Mouse (Mus musculus): ENCODE measurements at regions not wholly inside any gene's neighbourhood (a gene's known extent, or its start where the extent isn't known, plus 50 kb on each side); places are given as distances from the start of the nearest gene placed in this dataset.

DNA sequence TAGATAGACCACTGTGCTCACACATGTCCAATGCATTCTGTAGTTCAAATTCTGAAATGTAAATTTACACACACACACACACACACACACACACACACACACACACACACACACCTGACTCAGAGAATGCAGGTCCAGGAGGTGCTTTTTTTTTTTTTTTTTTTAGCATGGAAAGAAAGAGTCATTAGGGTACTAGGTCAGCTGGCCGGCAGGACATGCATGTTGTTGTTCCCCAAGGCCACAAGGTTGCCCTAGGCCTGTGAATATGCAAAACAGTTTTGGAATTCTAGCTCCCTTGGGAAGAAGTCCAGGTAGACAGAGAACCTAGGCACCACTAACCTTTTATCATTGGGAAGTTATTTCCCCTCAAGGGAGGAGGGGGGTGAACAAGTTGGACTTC is 184.1 kb upstream of the Marcks start:
- DNase-seq (ENCODE audit: low read depth, low spot score): no peak

GRCm38 (mm10) chr10:37322310-37322709 is 183.6 kb upstream of the Marcks start:
- no peak for DNase-seq (ENCODE audit: low read depth, low spot score)

DNA sequence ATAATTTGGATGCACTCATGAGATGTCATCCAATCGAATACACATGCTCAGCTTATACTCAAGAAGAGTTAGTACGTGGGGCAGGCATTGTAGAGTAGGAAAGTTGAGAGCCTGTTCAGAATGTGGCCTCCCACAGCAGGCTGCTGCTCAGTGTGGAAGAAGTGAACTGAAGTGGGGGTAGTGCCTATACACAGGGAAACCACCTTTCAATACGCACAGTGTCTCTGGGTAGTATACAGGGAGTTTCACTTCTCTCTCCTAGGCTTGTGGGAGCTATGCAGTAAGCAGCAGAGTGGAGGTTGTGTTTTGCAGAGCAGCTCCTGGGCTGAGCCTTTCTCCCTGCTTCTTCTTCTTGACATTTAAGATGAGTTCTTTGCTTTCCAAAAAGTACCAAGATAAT is 182.5 kb upstream of the Marcks start:
- DNase-seq (ENCODE audit: low read depth, low spot score): peak; percentile 38

DNA sequence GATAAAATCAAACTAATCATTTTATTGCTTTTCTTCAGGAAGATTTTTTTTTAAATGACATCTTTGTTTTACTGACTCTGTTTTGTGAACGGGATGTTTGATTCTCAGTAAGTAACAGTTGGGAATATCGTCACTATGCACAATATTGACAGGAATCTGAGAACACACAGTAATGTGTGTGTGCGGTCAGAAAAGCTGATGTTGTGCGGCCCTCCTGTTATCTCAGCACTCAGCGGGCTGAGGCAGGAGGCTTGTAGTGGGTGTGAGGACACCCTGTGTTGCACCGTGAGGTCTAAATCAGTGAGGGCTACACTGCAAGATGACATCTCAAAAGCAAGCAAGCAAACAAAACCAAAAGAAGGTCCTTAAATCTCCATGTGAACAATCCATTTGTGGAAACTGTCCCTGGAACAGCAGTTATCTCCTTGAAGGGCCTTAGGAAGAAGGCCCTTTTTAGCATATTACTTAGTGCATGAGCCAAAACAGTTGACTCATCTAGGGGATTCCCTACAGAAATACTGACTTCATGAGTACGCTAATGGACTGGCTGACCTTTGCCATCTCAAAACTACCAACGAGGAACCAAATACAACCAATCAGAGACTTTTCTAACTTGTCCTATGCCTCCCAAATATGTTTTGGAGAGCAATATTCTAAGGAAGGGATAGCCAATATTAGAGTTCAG is 181.2 kb upstream of the Marcks start:
- no peak for DNase-seq (ENCODE audit: low read depth, low spot score)

DNA sequence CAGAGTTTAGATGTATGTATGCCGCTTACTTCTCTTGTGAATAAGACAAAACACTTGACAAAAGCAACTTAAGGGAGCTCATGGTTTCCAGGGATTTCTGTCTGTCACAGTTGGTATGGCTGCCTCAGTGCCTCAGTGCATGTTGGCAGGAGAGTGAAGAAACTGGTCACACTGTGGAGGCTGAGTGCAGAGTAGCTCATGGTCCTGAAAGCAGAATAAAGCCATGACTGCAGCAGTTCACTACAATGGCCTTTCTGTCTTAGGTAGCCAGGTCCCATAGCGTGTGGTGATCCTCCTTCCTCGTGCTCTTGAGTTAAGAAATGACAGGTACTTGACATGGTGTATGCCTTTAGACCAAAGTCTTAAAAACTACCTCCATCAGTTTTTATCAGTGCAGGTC is 178.0 kb upstream of the Marcks start:
- no peak for DNase-seq (ENCODE audit: low read depth, low spot score)

DNA sequence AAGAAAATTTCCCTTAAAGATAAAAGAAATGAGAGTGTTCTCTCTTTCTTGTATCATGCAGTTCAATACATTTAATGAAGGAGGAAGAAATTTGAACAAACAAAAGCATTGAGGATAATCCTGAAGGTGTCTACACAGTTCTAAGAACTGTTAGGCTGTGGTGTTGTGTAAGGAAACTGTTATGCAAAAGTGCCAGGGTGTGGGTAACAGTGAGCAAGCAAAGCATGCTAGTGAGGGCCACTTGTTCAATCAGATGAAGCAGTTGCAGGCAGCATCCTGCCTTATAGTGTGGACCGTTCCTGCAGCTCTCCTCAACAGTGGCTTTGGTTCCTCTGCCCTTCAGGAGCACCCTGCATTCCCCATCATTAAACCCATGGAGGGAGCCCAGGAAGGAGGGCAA is 177.1 kb upstream of the Marcks start:
- DNase-seq (ENCODE audit: low read depth, low spot score): no peak

DNA sequence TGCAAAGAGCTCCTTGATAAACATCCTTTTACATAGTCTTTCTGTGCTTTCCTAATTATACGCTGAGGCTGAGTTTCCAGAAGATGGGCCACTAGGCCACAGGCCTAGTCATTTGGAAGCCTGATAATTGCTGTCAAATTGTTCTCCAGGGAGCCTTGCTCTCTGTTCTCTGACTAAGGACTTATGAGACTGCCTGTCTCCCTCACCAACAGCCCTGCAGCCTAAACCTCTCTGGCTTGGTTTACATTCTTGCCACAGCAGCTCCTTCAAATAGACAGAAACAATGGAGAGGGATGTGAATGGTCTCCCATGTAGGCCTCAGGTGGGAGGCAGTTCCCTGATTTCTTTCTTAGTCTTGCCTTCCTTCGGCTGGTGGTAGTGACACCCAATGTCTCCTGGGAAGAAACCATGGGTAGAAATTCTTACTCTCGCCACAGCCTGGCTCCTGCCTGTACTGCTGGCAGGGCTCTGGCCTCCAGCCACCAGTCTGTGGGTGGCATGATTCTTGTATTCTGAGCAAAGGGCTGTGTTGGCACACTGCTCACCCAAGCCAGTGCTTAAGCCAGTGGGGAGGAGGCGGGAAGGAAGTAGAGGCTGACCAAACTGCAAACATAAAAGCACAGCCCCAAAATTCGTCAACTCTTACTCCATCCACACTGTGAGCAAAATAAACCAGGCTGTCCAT is 176.2 kb upstream of the Marcks start:
- no peak for DNase-seq (ENCODE audit: low read depth, low spot score)

DNA sequence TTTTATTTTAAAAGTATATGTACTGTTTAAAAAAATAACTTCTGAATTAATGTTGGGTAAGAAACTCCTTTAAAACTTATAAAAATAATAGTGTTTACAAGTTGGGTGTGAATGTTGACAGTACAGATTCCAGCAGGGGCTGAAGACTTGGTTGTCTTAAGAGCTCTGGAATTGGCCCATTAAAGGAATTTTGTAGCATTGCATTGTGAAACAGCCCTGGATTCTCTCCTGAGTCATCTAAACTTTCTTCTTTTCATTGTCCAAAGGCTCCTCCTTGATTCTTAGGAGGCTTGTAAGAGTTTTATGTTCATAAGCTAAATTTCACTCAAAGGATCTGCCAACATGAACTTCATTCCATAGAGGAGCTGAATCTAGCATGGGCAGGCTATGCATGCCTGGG is 174.7 kb upstream of the Marcks start:
- DNase-seq (ENCODE audit: low read depth, low spot score): no peak

DNA sequence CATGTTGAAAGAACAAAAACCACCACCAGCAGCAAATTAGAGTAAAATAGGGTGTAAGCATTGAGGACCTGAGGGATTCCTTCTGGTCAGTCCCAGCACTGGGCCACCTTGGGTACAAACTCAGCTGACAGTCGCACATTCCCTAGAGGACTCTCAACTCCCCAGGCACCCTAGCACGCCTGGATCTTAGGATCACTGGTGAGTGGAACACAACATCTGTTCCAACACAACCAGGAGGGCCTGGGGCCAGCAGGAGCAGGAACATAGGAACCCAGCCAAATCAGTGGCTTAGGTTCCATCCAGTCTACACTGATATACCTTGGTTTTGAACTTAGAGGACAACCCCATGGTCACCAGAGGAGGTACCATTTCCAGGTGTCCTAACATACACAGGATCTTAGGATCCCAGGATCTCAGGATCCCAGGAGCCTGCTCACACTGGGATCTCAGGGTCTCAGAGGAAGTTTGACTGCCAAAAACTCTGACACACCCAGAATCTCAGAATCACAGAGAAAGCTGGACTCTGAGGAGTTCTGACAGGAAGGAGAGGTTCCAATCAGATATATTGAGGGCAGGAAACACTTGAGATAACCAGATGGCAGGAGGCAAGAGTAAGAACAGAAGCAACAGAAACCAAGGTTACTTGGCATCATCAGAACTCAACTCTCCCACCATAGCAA is 171.7 kb upstream of the Marcks start:
- no peak for DNase-seq (ENCODE audit: low read depth, low spot score)

DNA sequence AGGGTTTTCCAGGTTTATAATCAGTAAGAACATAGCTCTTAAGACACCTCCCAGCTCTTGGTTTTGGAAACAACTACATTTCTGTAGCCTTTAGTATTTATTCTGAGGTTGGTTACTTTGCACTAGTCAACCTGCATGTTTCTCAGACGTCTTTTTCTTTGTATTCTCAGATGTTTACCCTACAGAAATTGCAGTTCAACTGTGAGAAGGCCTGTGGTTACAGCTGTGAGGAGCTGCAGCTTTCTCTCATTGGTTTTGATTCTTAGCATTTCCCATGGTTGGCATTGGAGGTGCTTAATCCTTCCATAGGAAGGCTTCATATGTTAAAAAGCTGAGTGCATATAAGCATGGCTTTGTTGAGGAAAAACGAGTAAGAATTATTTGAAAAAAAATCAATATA is 165.9 kb upstream of the Marcks start:
- no peak for DNase-seq (ENCODE audit: low read depth, low spot score)

DNA sequence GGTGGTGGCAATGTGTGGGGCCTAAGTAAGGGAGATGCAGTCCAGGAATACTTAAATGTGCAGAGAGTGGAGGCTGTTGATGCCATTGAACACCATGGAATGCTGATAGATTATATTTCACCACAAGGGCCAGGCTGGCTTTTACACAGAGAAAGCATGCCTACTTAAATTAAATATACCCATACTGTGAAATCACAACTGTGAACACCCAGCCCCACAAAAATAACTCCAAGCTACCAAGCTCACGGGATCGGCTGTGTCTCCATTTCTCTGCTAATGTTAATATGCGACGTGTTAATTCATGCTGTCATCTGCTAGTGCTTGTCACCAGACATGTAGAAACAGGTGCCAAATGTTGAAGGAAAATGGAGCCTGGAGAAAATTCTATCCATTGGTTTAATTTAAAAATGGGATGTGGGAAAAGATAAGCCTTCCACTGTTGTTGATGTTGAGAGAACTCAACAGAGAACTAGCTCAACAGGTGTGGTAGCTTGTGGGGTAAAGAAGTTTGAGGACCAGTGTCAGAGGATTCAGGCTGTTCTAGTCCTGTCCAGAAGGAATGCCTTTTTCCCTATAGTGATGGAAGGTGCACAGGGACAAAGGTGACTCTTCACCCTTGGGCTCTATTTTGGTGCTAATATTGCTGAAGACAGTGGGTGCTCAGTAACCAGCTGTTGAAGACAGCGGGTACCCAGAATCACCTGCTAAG is 161.6 kb upstream of the Marcks start:
- no peak for DNase-seq (ENCODE audit: low read depth, low spot score)

DNA sequence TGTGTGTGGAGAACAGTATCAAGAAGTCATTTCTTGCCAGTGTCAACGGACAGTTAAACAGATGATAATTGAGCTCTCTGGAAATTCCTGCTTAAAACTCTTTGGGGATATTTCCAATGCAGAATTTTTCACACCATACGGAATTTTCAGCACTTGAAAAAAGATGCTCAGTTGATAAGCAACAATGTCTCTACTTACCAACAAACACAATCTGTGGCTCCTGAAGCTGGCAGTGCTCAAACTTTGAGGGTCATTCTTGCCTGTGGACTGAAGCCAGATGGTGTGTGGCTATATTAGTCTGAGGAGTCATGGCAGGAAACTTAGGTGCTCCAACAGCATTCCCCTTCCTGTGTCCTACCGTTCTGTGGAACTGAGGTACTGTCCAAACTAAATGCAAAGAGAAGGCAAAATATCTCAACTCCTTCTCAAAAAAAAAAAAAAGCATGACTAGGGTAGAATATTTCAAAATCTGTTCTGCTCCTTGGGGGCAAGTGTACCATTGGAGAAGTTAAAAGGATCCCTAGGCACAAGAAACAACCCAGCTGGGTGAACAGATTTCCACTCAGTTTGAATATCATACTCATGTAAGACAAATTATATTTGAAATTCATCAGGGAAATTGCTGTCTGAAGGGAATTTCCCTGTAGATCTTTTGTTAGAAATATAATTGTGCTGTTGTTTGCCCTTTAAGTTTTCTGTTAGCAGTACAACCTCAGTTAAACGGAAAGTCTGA is 160.1 kb upstream of the Marcks start:
- no peak for DNase-seq (ENCODE audit: low read depth, low spot score)

- no peak for DNase-seq (ENCODE audit: low read depth, low spot score)
These were observed 155.5 kb upstream of the Marcks start for GRCm38 (mm10) chr10:37294231-37294630.

DNA sequence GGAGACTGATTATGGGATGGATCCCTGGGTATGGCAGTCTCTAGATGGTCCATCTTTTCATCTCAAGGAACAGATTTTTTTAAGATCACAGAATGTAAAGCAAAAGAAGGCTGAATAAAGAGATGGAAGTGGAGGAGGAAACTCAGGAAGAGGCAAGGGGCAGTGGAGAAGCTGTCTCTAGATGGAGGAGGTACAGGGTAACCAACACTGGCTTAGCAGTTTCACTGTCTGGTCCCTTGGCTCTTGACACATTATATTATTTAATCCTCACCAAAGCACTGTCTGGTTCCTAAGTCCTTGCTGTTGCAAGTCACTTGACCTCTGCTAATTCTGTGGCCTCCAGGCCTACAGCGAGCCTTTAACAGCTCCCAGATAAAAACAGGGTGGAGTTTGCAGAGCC is 154.6 kb upstream of the Marcks start:
- no peak for DNase-seq (ENCODE audit: low read depth, low spot score)

DNA sequence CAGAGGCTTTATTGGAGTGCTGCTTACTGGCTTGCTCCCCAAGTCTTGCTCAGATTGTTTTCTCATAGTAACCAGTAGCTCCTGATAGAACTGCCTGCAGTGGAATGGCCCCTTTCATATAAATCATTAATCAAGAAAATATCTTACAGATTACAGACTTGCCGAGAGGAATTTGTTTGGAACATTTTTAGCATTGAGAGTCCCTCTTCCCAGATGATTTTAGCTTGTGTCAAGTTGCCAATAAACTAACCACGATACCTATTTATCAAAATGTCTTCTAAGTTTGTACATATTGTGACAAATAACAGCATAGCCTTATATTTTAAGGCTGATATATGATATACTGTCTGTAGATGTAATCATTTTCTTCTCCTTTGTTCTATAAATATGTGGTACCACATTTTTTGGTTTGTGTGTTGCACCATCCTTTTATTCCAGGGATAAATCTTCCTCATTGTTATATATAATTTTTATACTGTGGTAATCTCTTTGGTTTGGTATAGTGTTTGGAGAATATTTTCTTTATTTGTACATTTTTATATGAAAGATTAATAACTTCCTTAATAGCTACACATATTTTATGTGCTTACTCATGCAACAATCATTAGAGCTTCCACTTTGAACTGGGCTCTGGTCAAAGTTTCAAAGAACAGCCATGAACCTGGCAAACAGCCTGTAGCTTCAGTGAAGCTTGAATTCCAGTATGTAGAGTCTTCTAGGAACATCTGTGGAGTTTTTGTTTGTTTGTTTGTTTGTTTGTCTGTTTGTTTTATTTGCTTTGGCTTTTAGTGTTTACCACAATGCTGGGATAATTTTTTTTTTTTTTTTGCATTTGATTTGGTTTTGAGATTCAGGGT is 153.1 kb upstream of the Marcks start:
- DNase-seq (ENCODE audit: low read depth, low spot score): no peak

DNA sequence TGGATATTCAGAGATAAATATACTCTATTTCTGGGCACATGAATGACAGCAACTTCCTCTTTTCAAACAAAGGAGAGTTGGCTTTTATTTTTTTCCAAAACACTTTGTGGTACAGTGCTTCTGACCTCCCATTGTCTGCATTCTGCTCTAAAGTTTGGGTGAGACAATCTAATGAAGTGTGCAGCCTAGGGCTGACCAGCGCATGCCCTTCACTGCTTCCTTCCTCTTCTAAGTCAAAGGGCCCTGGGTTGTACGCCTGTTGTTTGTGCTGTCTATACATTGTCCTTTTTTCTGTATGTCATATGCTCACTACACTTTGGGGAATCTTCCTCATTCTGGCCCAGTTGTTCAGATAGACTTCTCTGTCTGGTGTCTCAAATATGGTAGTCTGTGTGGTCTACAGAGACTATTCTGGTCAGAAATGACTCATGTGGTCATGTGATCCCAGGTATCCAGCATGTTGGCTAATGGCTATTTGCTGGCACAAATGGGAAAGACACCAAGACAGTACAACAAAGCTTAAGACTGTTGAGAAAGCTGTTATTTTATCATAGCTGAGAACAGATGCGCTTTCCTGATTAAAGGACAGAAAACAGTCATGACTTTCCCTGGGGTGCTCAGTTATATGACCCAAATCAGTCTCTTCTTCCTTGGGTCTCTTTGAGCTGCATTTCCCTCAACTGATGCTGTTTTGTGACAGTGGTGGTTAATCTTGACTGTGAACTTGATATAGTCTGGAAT is 151.4 kb upstream of the Marcks start:
- no peak for DNase-seq (ENCODE audit: low read depth, low spot score)

DNA sequence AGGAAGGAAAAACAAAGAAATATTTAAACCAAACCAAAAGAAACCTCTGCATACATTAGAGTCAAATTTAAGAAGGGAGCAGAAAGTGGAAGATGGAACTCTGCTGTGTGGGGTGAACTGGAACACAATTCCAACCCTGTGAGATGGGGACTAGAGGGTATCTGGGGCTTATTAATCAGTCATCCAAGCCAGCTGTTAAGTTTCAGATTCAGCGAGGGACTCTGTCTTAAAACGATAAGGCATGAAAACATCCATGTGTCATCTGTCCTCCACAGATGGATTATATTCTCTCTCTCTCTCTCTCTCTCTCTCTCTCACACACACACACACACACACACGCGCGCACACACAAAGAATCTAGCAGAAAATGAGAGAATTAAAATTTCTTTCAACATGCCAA is 147.6 kb upstream of the Marcks start:
- no peak for DNase-seq (ENCODE audit: low read depth, low spot score)

GRCm38 (mm10) chr10:37282951-37283350 is 144.2 kb upstream of the Marcks start:
- DNase-seq (ENCODE audit: low read depth, low spot score): no peak

GRCm38 (mm10) chr10:37280823-37281222 is 142.1 kb upstream of the Marcks start:
- DNase-seq (ENCODE audit: low read depth, low spot score): no peak

All from CD4-positive helper T cell, adult 2 months (primary cell).